Comparison of ENCODE assay signal across 26 mouse cellular contexts in genomic region chr13:8451581-8451980, GRCm38 (mm10).
DNase-seq lines count a peak whose midpoint lies in the region; ATAC-seq lines count a peak whose summit lies in the region.
"Had no signal": no experiment of that assay in that cellular context is flagged by ENCODE, and none has a peak within 500 bp of the region (broad histone marks: within the 10 kb centered on the region; RNA-seq: fewer than 3 reads in every experiment).

No protein-coding gene starts in this region.

- no peak overlapping the region for H3K4me2 ChIP-seq in liver, embryonic 12.5 days
- H3K4me2 ChIP-seq: forebrain, embryonic 15.5 days; heart, embryonic 12.5 days; hindbrain, embryonic 15.5 days; limb, embryonic 12.5 days; lung, embryonic 15.5 days; midbrain, embryonic 11.5 days; neural tube, embryonic 12.5 days had no signal

- no peak for ATAC-seq in liver, embryonic 12.5 days
- ATAC-seq: CD4-positive, CD25-positive, alpha-beta regulatory T cell, adult 4 months; forebrain, embryonic 15.5 days; inflammation-experienced regulatory T-cells, adult 6 months; midbrain, embryonic 16.5 days had no signal

- H3K27me3 ChIP-seq in embryonic facial prominence, embryonic 10.5 days (replicated peaks; ENCODE audit: low read depth, poor library complexity, severe bottlenecking) = no peaks in the 10 kb centered on the region
- H3K27me3 ChIP-seq in forebrain, embryonic 10.5 days (ENCODE audit: poor library complexity, severe bottlenecking) = no peaks in the 10 kb centered on the region
- H3K27me3 ChIP-seq in liver, embryonic 12.5 days (replicated peaks) = no peaks in the 10 kb centered on the region
- H3K27me3 ChIP-seq: forebrain, embryonic 15.5 days; heart, embryonic 12.5 days; hindbrain, embryonic 15.5 days; limb, embryonic 12.5 days; lung, embryonic 15.5 days; neural tube, embryonic 12.5 days had no signal

- no peak overlapping the region for H3K9ac ChIP-seq in liver, embryonic 12.5 days
- H3K9ac ChIP-seq: forebrain, embryonic 15.5 days; heart, embryonic 12.5 days; hindbrain, embryonic 15.5 days; limb, embryonic 12.5 days; lung, embryonic 15.5 days; neural tube, embryonic 12.5 days had no signal

- WGBS in embryonic facial prominence, embryonic 10.5 days = 52% methylated on average over 4 of the region's 4 CpGs
- WGBS in forebrain, embryonic 10.5 days = 64% methylated on average over 4 of the region's 4 CpGs
- WGBS in liver, embryonic 12.5 days (ENCODE audit: insufficient replicate concordance) = 74% methylated on average over 4 of the region's 4 CpGs

- peak; percentile 42 for DNase-seq in embryo, embryonic 10 days (ENCODE audit: low spot score)
- no peak for DNase-seq in embryo, embryonic 9.5 days (ENCODE audit: extremely low spot score)
- DNase-seq in brain, adult 2 months (ENCODE audit: low read depth, low spot score) = peak; percentile 20
- peak; percentile 47 for DNase-seq in embryonic facial prominence, embryonic 10.5 days (ENCODE audit: low spot score)
- peak; percentile 51 for DNase-seq in mesoderm, embryonic 11.5 days (ENCODE audit: low read depth, low spot score)
- DNase-seq in forebrain, embryonic 10.5 days (ENCODE audit: extremely low spot score, low spot score) = no peak
- DNase-seq: heart, adult 2 months; heart, postnatal 4 days; kidney, adult 18-20 months; layer of hippocampus, postnatal 36 days; retina, postnatal 1 day; right cerebral cortex, postnatal 25 days; spleen, adult 18-20 months; thymus, postnatal 14 days had no signal

- no peaks in the 10 kb centered on the region for H3K9me3 ChIP-seq in embryonic facial prominence, embryonic 10.5 days
- no peaks in the 10 kb centered on the region for H3K9me3 ChIP-seq in forebrain, embryonic 10.5 days
- H3K9me3 ChIP-seq in liver, embryonic 12.5 days (replicated peaks) = no peaks in the 10 kb centered on the region
- H3K9me3 ChIP-seq: forebrain, embryonic 15.5 days; heart, embryonic 12.5 days; hindbrain, embryonic 15.5 days; limb, embryonic 12.5 days; lung, embryonic 15.5 days; neural tube, embryonic 12.5 days had no signal

- peaks cover 13% of the 10 kb centered on the region for H3K4me1 ChIP-seq in embryonic facial prominence, embryonic 10.5 days
- no peaks in the 10 kb centered on the region for H3K4me1 ChIP-seq in forebrain, embryonic 10.5 days
- peaks cover 5% of the 10 kb centered on the region for H3K4me1 ChIP-seq in liver, embryonic 12.5 days
- H3K4me1 ChIP-seq: forebrain, embryonic 15.5 days; heart, embryonic 12.5 days; lung, embryonic 15.5 days; neural tube, embryonic 12.5 days had no signal

- H3K36me3 ChIP-seq in embryonic facial prominence, embryonic 10.5 days (replicated peaks) = no peaks in the 10 kb centered on the region
- H3K36me3 ChIP-seq in forebrain, embryonic 10.5 days (replicated peaks) = no peaks in the 10 kb centered on the region
- H3K36me3 ChIP-seq in liver, embryonic 12.5 days = no peaks in the 10 kb centered on the region
- H3K36me3 ChIP-seq: forebrain, embryonic 15.5 days; heart, embryonic 12.5 days; hindbrain, embryonic 15.5 days; limb, embryonic 12.5 days; lung, embryonic 15.5 days; neural tube, embryonic 12.5 days had no signal

- no peak overlapping the region for H3K4me3 ChIP-seq in embryonic facial prominence, embryonic 10.5 days
- H3K4me3 ChIP-seq in forebrain, embryonic 10.5 days = no peak overlapping the region
- no peak overlapping the region for H3K4me3 ChIP-seq in liver, embryonic 12.5 days
- H3K4me3 ChIP-seq: forebrain, embryonic 15.5 days; heart, adult 2 months; heart, embryonic 12.5 days; hindbrain, embryonic 15.5 days; limb, embryonic 12.5 days; lung, embryonic 15.5 days; neural tube, embryonic 12.5 days had no signal

- no peak overlapping the region for H3K27ac ChIP-seq in embryonic facial prominence, embryonic 10.5 days (replicated peaks)
- H3K27ac ChIP-seq in forebrain, embryonic 10.5 days = no peak overlapping the region
- no peak overlapping the region for H3K27ac ChIP-seq in liver, embryonic 12.5 days
- H3K27ac ChIP-seq: forebrain, embryonic 15.5 days; heart, adult 2 months; hindbrain, embryonic 15.5 days; kidney, postnatal 0 days; limb, embryonic 12.5 days; lung, embryonic 15.5 days; neural tube, embryonic 12.5 days had no signal

Comparison
In these comparisons a context has a peak if more than half of its experiments do, and no peak if none do; other contexts are left out.
1. DNase-seq: peak in embryo, embryonic 10 days (single experiment), brain, adult 2 months (single experiment), embryonic facial prominence, embryonic 10.5 days (single experiment) and mesoderm, embryonic 11.5 days (single experiment); none in embryo, embryonic 9.5 days (single experiment) and forebrain, embryonic 10.5 days (single experiment).